Mouse (Mus musculus): ENCODE results near the gene Galk2. TPM values are rescaled to one million over a fixed set of nuclear protein-coding genes. Genes with fewer than 3 reads are reported as not detected.

Galk2 gene
- polyA plus RNA-seq, 1 experiment from 2014 or later: 37.7 TPM

DNA sequence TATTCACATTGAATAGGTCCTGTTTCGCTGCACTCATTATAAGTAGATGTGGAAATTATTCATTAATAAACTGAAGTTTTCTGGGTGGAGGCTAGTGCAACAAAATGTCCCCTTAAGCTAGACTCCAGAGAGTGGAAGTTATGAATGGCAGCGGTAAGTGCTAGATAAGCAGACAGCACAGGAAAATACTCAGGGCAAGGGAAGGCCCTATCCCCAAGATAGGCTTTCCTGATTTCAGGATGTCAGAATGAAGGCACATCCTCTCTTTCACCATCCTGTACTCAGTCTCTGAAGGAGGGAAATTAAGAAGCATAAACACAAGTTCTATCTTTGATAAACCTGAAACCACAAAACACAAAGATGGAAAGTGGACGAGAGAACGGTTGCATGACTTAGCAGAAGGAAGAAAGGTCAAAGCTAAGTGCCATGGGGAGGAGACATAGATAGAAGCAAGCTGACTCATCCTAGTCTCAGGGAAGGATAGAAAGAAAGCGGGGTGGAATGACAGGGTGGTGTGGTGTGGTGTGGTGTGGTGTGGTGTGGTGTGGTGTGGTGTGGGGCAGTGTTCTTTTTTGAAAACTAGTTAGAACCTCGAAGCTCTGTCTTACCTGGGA, 42.0 kb downstream of the Galk2 start:
- no peaks in the 10 kb centered on the region for H3K27me3 ChIP-seq
- 84% methylated on average over 6 of the region's 6 CpGs for WGBS
- no peak overlapping the region for H3K4me2 ChIP-seq
- H3K4me1 ChIP-seq: no peaks in the 10 kb centered on the region
- ATAC-seq (ENCODE audit: insufficient number of reproducible peaks, insufficient read depth, low FRiP score, low TSS enrichment, low read depth): no peak
- no peak overlapping the region for H3K4me3 ChIP-seq
- no peak overlapping the region for H3K9ac ChIP-seq
- no peak overlapping the region for H3K27ac ChIP-seq
- no peaks in the 10 kb centered on the region for H3K9me3 ChIP-seq
- peaks cover 9% of the 10 kb centered on the region for H3K36me3 ChIP-seq

DNA sequence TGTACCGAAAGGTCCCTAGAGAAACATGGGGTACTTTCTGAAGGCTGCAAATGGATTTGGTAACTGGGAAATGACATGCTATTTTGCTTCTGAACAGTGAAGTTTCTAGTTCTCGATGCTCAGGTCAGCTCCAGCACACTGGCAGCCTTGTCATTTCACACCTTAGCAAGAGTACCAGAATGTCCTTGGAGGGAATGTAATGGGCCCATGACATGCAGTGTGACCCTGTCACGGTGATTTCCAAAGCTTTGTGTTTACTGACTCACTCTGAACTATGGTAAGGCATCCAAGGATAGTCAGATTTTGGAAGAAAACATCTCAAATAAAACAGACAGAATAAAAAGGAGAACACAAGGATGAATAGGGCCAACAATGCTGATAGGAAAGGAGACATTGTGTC, 42.5 kb downstream of the Galk2 start:
- H3K4me3 ChIP-seq: no peak overlapping the region
- H3K4me1 ChIP-seq: no peaks in the 10 kb centered on the region
- WGBS: 88% methylated on average over 3 of the region's 3 CpGs
- no peak overlapping the region for H3K27ac ChIP-seq
- H3K4me2 ChIP-seq: no peak overlapping the region
- H3K27me3 ChIP-seq: no peaks in the 10 kb centered on the region
- H3K36me3 ChIP-seq: peaks cover 10% of the 10 kb centered on the region
- no peaks in the 10 kb centered on the region for H3K9me3 ChIP-seq
- no peak for ATAC-seq (ENCODE audit: insufficient number of reproducible peaks, insufficient read depth, low FRiP score, low TSS enrichment, low read depth)
- H3K9ac ChIP-seq: no peak overlapping the region

DNA sequence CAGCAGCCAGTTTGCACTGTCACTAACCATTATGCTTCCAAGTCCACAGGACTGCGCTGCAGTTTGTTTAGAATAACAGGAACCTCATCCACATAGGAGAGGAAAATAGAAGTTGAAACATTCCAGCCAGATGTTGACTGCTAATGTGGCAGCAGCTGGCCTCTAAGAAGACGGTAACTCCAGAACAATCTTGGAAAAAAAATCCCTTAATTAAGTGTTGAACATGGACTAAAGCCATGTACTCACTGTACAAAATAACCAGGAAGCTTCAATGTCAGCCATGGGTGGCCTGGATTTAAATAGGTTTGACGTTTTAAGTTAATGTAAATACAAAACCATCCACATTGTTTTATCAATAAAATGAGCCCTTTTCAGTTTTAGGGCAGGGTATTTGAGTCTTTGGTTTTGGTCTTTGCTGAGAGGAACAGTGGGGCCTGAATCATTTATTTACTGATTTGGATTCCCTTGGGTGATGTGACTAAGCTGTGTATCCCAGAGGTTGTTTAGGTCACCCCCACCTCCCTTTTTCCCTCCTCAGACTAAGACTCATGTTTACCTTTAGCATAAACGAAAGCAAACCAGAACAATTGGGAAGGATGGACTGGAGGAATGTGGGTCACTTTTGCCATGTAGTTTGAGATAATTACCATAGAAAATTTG, 47.6 kb downstream of the Galk2 start:
- Histone ChIP-seq H3K4me2 (no peak overlapping the region), H3K4me1 (no peaks in the 10 kb centered on the region), H3K4me3 (no peak overlapping the region), H3K9me3 (no peaks in the 10 kb centered on the region), H3K27me3 (no peaks in the 10 kb centered on the region), H3K36me3 (peaks cover 9% of the 10 kb centered on the region; the same call in 1 of the 2 replicates), H3K27ac (no peak overlapping the region), H3K9ac (no peak overlapping the region)
- no peak for ATAC-seq (ENCODE audit: insufficient number of reproducible peaks, insufficient read depth, low FRiP score, low TSS enrichment, low read depth)
- 69% methylated on average over 4 of the region's 4 CpGs for WGBS

DNA sequence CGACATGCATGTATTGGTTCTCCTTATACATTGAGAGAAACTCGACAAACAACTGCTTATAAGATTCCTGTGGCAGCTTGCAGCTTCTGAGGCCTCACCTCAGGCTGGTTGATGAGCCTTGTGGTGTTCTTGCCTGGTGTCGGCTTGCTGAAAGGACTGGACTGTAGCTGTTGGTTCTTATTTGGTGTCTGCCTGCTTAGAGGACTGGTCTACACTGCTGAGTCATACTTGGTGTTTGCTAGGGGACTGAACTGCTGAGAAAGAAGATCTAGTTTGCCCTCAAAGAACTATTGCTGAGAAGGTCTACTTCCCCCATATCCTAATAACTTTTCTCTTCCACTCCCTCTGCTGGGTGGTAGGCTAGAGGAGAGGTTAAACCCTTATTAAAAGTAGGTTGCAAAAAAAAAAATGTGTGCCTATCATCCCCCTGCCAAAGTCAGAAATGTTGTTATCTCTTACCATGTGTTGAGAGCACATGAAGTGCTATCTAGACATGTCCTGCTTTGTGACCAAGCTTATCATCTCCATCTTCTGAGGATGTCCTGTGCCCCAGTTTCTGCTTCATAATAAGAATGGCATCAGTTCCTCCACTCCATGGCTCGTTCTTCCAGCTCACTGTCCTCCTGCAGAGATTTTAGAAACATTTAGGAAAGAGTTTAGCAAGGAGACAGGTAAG, 48.8 kb downstream of the Galk2 start:
- no peaks in the 10 kb centered on the region for H3K9me3 ChIP-seq
- WGBS: 85% methylated on average over 4 of the region's 4 CpGs
- no peak overlapping the region for H3K4me2 ChIP-seq
- H3K4me3 ChIP-seq: no peak overlapping the region
- no peaks in the 10 kb centered on the region for H3K4me1 ChIP-seq
- no peak for ATAC-seq (ENCODE audit: insufficient number of reproducible peaks, insufficient read depth, low FRiP score, low TSS enrichment, low read depth)
- H3K27me3 ChIP-seq: no peaks in the 10 kb centered on the region
- H3K36me3 ChIP-seq: peaks cover 9% of the 10 kb centered on the region; the same call in 1 of the 2 replicates
- H3K27ac ChIP-seq: no peak overlapping the region
- no peak overlapping the region for H3K9ac ChIP-seq

DNA sequence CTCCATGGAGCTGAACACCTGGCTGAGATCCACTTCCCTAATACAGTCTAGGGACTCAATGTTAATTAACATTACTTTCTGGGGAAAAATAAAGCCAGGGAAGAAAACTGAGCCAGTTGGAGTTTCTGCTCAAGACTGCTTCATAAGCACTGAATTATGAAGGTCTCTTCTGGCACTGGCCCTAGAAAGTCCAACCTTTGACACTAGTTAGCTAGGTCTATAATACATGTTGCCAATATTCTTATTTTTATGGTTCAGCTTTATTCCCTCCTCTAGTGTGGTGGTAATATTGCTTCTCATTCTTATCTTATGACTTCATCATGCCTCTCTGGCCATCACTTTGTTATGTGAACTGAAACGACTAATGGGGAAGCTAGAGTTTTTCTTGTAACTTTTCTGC, 55.3 kb downstream of the Galk2 start:
- Histone ChIP-seq H3K4me2 (no peak overlapping the region), H3K9ac (no peak overlapping the region), H3K27me3 (no peaks in the 10 kb centered on the region), H3K36me3 (no peaks in the 10 kb centered on the region), H3K27ac (no peak overlapping the region), H3K4me3 (no peak overlapping the region), H3K9me3 (no peaks in the 10 kb centered on the region), H3K4me1 (peaks cover 10% of the 10 kb centered on the region; the same call in 1 of the 2 replicates)
- ATAC-seq (ENCODE audit: insufficient number of reproducible peaks, insufficient read depth, low FRiP score, low TSS enrichment, low read depth): no peak
- WGBS: 79% methylated on average over 1 of the region's 1 CpGs

DNA sequence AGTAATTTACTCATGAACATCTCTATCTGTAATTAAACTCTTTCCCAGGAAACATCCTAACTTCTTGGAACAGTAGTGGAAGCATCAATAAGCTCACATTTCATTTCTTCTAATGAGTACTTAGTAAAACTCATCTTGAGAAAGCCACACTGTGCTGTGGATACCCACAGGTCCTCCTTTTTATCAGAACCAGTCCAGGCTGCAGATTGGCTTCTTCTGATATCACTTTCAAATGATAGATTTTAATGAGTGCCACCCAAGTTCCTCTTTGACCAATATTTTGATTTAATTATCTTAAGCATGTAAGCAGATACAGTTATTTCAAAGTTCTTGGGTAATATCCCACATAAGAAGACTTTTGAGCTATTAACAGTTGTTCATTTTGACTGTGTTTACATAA, 55.8 kb downstream of the Galk2 start:
- Histone ChIP-seq H3K27me3 (no peaks in the 10 kb centered on the region), H3K4me3 (no peak overlapping the region), H3K27ac (no peak overlapping the region), H3K9me3 (no peaks in the 10 kb centered on the region), H3K4me1 (peaks cover 10% of the 10 kb centered on the region; the same call in 1 of the 2 replicates), H3K36me3 (no peaks in the 10 kb centered on the region), H3K9ac (no peak overlapping the region), H3K4me2 (no peak overlapping the region)
- ATAC-seq (ENCODE audit: insufficient number of reproducible peaks, insufficient read depth, low FRiP score, low TSS enrichment, low read depth): no peak

DNA sequence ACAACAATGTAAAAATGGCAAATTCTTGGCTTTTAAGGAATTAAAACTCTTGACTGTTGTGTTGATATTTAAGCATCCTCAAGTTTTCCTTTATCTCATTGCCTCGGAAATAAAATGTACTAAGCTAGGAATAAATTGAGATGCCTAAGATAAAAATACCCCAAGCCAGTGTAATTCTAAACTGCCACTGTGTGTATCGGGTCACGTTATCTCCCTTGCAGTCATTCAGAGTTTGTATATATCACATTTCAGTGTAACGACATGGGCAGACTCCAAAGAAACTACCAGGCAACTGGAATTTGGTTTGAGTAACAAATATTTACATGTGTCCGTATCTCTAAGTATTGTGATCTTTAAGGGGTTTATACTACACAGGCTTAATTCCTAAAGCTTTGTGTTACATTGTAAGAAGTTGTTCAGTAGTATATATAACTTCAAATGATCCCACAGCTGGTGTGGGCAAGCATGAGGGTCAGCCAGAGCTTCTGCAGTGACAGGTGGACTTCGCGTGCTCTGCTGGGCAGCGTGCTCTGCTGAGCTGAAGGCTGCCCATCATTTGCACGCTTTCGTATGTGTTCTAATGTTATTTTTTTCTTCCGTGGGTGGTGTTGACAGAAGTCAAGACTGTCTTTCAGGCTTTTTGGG, 57.9 kb downstream of the Galk2 start:
- no peaks in the 10 kb centered on the region for H3K9me3 ChIP-seq
- H3K9ac ChIP-seq: no peak overlapping the region
- no peak overlapping the region for H3K27ac ChIP-seq
- H3K4me3 ChIP-seq: no peak overlapping the region
- no peak for ATAC-seq (ENCODE audit: insufficient number of reproducible peaks, insufficient read depth, low FRiP score, low TSS enrichment, low read depth)
- WGBS: 54% methylated on average over 11 of the region's 11 CpGs
- no peaks in the 10 kb centered on the region for H3K27me3 ChIP-seq
- peaks cover 10% of the 10 kb centered on the region; the same call in 1 of the 2 replicates for H3K4me1 ChIP-seq
- H3K4me2 ChIP-seq: no peak overlapping the region
- H3K36me3 ChIP-seq: peaks cover 2% of the 10 kb centered on the region

DNA sequence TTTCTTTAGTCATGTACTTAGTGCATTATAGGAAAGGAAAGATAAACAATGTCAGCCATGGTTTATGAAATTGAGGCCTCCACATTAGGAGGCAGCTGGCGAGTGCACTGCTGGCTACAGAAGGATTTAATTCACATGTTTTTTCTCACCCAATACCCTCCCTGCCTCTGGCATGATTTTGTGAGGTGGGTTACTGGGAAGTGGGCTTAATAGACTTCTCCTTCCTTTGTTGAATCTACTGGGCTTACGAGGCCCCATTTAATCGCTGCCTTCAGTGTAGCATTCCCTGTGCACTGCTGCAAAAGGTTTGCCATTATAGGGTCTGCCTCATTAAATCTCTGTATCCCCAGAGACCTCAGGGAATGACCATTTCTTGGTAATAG, 58.4 kb downstream of the Galk2 start:
- no peaks in the 10 kb centered on the region for H3K9me3 ChIP-seq
- H3K36me3 ChIP-seq: peaks cover 3% of the 10 kb centered on the region
- 53% methylated on average over 3 of the region's 3 CpGs for WGBS
- no peak overlapping the region for H3K27ac ChIP-seq
- no peak for ATAC-seq (ENCODE audit: insufficient number of reproducible peaks, insufficient read depth, low FRiP score, low TSS enrichment, low read depth)
- no peak overlapping the region for H3K4me2 ChIP-seq
- H3K9ac ChIP-seq: no peak overlapping the region
- peaks cover 10% of the 10 kb centered on the region; the same call in 1 of the 2 replicates for H3K4me1 ChIP-seq
- no peak overlapping the region for H3K4me3 ChIP-seq
- no peaks in the 10 kb centered on the region for H3K27me3 ChIP-seq

DNA sequence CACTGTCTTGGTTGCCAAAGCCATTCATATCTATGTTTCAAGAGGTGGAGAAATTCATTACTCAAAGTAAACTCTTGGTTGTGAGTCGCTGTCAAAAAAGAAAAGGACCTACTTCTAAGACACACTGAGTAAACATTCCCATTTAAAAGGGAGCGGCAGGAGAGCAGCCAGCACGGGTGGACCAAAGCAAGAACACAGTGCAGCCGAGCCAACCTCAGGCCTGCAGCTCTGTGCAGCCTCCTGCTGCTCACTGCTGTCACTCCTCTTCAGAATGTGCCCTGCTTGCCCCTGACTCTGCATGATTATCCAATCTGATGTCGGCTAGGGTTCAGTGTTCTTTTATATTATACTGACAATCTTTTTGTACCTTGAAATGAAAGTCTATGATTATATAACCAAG, 62.4 kb downstream of the Galk2 start:
- Histone ChIP-seq H3K9ac (no peak overlapping the region), H3K4me2 (no peak overlapping the region), H3K27ac (no peak overlapping the region), H3K4me3 (no peak overlapping the region), H3K9me3 (no peaks in the 10 kb centered on the region), H3K4me1 (peaks cover 17% of the 10 kb centered on the region; the same call in 1 of the 2 replicates), H3K36me3 (peaks cover 3% of the 10 kb centered on the region), H3K27me3 (no peaks in the 10 kb centered on the region)
- ATAC-seq (ENCODE audit: insufficient number of reproducible peaks, insufficient read depth, low FRiP score, low TSS enrichment, low read depth): no peak
- WGBS: 65% methylated on average over 5 of the region's 5 CpGs

DNA sequence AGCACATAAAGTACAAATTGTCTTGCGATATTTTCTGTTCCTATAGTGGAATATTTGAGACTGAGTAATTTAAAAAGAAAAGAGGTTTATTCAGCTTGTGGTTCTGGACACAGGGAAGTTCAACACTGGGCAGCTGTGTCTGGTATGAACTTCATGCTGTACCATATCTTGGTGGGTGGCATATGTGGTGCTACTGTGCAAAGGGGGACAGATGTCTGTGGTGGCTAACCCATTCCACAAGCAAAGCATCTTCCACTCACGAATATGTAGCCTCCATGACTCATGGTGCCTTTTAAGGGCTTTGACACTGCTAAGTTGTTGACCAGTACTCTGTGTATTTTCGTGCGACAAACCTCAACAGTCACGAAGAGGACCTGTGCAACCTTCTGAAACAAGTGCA, 63.2 kb downstream of the Galk2 start:
- Histone ChIP-seq H3K9me3 (no peaks in the 10 kb centered on the region), H3K4me1 (peaks cover 11% of the 10 kb centered on the region; the same call in 1 of the 2 replicates), H3K4me2 (no peak overlapping the region), H3K4me3 (no peak overlapping the region), H3K36me3 (peaks cover 3% of the 10 kb centered on the region), H3K9ac (no peak overlapping the region), H3K27me3 (no peaks in the 10 kb centered on the region), H3K27ac (no peak overlapping the region)
- 94% methylated on average over 5 of the region's 5 CpGs for WGBS
- ATAC-seq (ENCODE audit: insufficient number of reproducible peaks, insufficient read depth, low FRiP score, low TSS enrichment, low read depth): no peak

DNA sequence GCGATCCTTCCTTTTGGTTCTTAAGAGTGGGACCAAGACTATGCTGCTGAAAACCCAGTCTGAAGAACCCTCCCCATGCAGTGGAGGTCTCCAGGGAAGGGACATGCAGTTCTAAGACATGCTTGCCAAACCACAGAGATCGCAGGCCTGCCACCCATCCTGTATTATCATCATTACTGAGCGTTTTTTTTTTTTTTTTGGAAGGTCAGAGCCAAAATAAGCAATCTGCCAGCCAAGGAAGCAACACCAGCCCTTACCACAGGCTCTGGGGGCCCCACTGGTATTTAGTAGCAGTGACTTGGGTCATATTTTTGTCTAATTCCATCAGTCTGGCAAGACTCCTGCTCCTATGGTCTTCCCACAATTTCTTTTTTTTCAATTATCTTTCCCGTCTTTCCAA, 64.0 kb downstream of the Galk2 start:
- H3K36me3 ChIP-seq: peaks cover 3% of the 10 kb centered on the region
- H3K4me3 ChIP-seq: no peak overlapping the region
- no peak overlapping the region for H3K9ac ChIP-seq
- H3K27me3 ChIP-seq: no peaks in the 10 kb centered on the region
- no peak for ATAC-seq (ENCODE audit: insufficient number of reproducible peaks, insufficient read depth, low FRiP score, low TSS enrichment, low read depth)
- H3K4me2 ChIP-seq: no peak overlapping the region
- 67% methylated on average over 4 of the region's 4 CpGs for WGBS
- H3K27ac ChIP-seq: no peak overlapping the region
- H3K9me3 ChIP-seq: no peaks in the 10 kb centered on the region
- H3K4me1 ChIP-seq: 0 out of 2 replicates have a peak, but pooled peaks cover 6% of the 10 kb centered on the region

Data from embryonic facial prominence, embryonic 13.5 days (tissue).